Mouse (Mus musculus) stomach, postnatal 0 days (tissue): ENCODE results near the gene Mapk8ip3. TPM values are rescaled to one million over a fixed set of nuclear protein-coding genes. Genes with fewer than 3 reads are reported as not detected.

Source experiments
- ATAC-seq: fragments of 200-750 bp; cut with Nextera tagmentation; 2 replicates; pipeline ENCODE4 v1.8.0; 2017; ENCODE audit not compliant: low FRiP score, low TSS enrichment
- DNase-seq: peaks from one replicate; pipeline ENCODE4 v3.0.0-alpha.2; 2016; ENCODE audit warnings: low spot score
- H3K27ac ChIP-seq: fragments of 300-500 bp; sonication (generic); replicated peaks from 2 replicates; pipeline ENCODE4 v1.5.1; 2014; ENCODE audit warnings: mild to moderate bottlenecking, control low read depth
- H3K27me3 ChIP-seq: fragments of 300-500 bp; sonication (generic); 2 replicates; pipeline ENCODE4 v1.6.1; 2014; ENCODE audit warnings: low read length; ENCODE audit not compliant: control insufficient read depth, insufficient read depth
- H3K36me3 ChIP-seq: fragments of 300-500 bp; sonication (generic); 2 replicates; pipeline ENCODE4 v1.6.1; 2014; ENCODE audit warnings: low read length, mixed read lengths; ENCODE audit not compliant: control insufficient read depth, insufficient read depth
- H3K4me1 ChIP-seq: fragments of 300-500 bp; sonication (generic); replicated peaks from 2 replicates; pipeline ENCODE4 v1.6.1; 2014; ENCODE audit warnings: antibody characterized with exemption; ENCODE audit not compliant: control insufficient read depth, insufficient read depth
- H3K4me2 ChIP-seq: fragments of 300-500 bp; sonication (generic); replicated peaks from 2 replicates; pipeline ENCODE4 v1.6.1; 2014; ENCODE audit warnings: low read depth, mild to moderate bottlenecking, control low read depth, moderate library complexity
- H3K4me3 ChIP-seq: fragments of 300-500 bp; sonication (generic); 2 replicates; pipeline ENCODE4 v1.5.1; 2014; ENCODE audit warnings: low read depth, low read length, control low read depth
- H3K9ac ChIP-seq: fragments of 300-500 bp; sonication (generic); 2 replicates; pipeline ENCODE4 v1.6.1; 2014; ENCODE audit warnings: mild to moderate bottlenecking, low read length, control low read depth, mixed read lengths
- H3K9me3 ChIP-seq: fragments of 300-500 bp; sonication (generic); 2 replicates; pipeline ENCODE4 v1.6.1; 2016; ENCODE audit warnings: low read length; ENCODE audit not compliant: control insufficient read depth
- CTCF ChIP-seq: IDR thresholded peaks from 2 replicates; pipeline ENCODE4 v1.5.1; 2016; ENCODE audit warnings: antibody characterized with exemption, low read depth, mild to moderate bottlenecking, moderate library complexity
- EP300 ChIP-seq: optimal IDR thresholded peaks from 2 replicates; pipeline ENCODE3; 2016; ENCODE audit warnings: antibody characterized with exemption
- WGBS: fragments of 180-500 bp; shearing (Covaris S2); extraction: QIAGEN DNeasy Blood & Tissue Kit; methylation state at CpG from one replicate; pipeline ENCODE4 v1.1.7; 2014; 5-methylcytosine and 5-hydroxymethylcytosine counted together
- polyA plus RNA-seq: library from polyadenylated mRNA; unstranded; fragments of >200 nt; fragmentation: Nextera tagmentation; extraction: Ambion mirVana; gene quantifications from 2 replicates; pipeline ENCODE4 v1.2.1, GENCODE M21; 2015

Gene Mapk8ip3
- polyA plus RNA-seq, 1 experiment from 2014 or later = 6.5 TPM

GRCm38 (mm10) chr17:24899153-24899552, 37.6 kb downstream of the Mapk8ip3 start:
- Histone ChIP-seq H3K4me1 (peaks cover 5% of the 10 kb centered on the region), H3K4me3 (no peak overlapping the region), H3K4me2 (no peak overlapping the region), H3K9ac (no peak overlapping the region), H3K27me3 (no peaks in the 10 kb centered on the region), H3K9me3 (no peaks in the 10 kb centered on the region), H3K36me3 (peaks cover 42% of the 10 kb centered on the region), H3K27ac (no peak overlapping the region)
- no peak for DNase-seq
- TF ChIP-seq EP300 = no peak
- no peak for TF ChIP-seq CTCF
- WGBS = 80% methylated on average over 5 of the region's 5 CpGs
- no peak for ATAC-seq

- Histone ChIP-seq H3K27ac (no peak overlapping the region), H3K9me3 (no peaks in the 10 kb centered on the region), H3K4me3 (no peak overlapping the region), H3K36me3 (peaks cover 40% of the 10 kb centered on the region), H3K9ac (no peak overlapping the region), H3K4me1 (peaks cover 5% of the 10 kb centered on the region), H3K27me3 (no peaks in the 10 kb centered on the region), H3K4me2 (no peak overlapping the region)
- ATAC-seq (no peak), DNase-seq (no peak)
- WGBS = 75% methylated on average over 4 of the region's 4 CpGs
- TF ChIP-seq EP300 (no peak), CTCF (no peak)
Measured at GRCm38 (mm10) chr17:24898041-24898854, 38.5 kb downstream of the Mapk8ip3 start.

GRCm38 (mm10) chr17:24897600-24897999, 39.2 kb downstream of the Mapk8ip3 start:
- Histone ChIP-seq H3K4me2 (no peak overlapping the region), H3K9me3 (no peaks in the 10 kb centered on the region), H3K27me3 (no peaks in the 10 kb centered on the region), H3K27ac (no peak overlapping the region), H3K4me1 (peaks cover 5% of the 10 kb centered on the region), H3K4me3 (no peak overlapping the region), H3K9ac (no peak overlapping the region), H3K36me3 (peaks cover 36% of the 10 kb centered on the region)
- ATAC-seq = no peak
- TF ChIP-seq EP300 = no peak
- TF ChIP-seq CTCF = no peak
- no peak for DNase-seq
- WGBS = 81% methylated on average over 4 of the region's 4 CpGs

GRCm38 (mm10) chr17:24896993-24897269, 39.8 kb downstream of the Mapk8ip3 start:
- Histone ChIP-seq H3K9ac (peak overlapping the region; percentile 93), H3K27ac (no peak overlapping the region), H3K9me3 (no peaks in the 10 kb centered on the region), H3K27me3 (no peaks in the 10 kb centered on the region), H3K4me1 (peaks cover 5% of the 10 kb centered on the region), H3K4me3 (peak overlapping the region; percentile 92), H3K36me3 (peaks cover 32% of the 10 kb centered on the region), H3K4me2 (peak overlapping the region; percentile 99)
- 28% methylated on average over 11 of the region's 11 CpGs for WGBS
- ATAC-seq (no peak), DNase-seq (no peak)
- no peak for TF ChIP-seq EP300
- no peak for TF ChIP-seq CTCF

GRCm38 (mm10) chr17:24896241-24896992, 40.4 kb downstream of the Mapk8ip3 start, which contains the start of gene Nme3:
Gene Nme3 (plus strand): TSS chr17:24896500.
- 1% methylated on average over 45 of the region's 50 CpGs for WGBS
- peak; percentile 84 for DNase-seq
- peaks cover 28% of the 10 kb centered on the region for H3K36me3 ChIP-seq

More at GRCm38 (mm10) chr17:24896241-24896992, 40.4 kb downstream of the Mapk8ip3 start, which contains the start of gene Nme3:
- TF ChIP-seq CTCF = peak; percentile 44
- no peak for TF ChIP-seq EP300
- Histone ChIP-seq H3K9me3 (no peaks in the 10 kb centered on the region), H3K9ac (peak within 1 kb of the TSS; percentile 93), H3K4me1 (peaks cover 5% of the 10 kb centered on the region), H3K27me3 (no peaks in the 10 kb centered on the region), H3K27ac (peak within 1 kb of the TSS; percentile 91), H3K4me2 (peak within 1 kb of the TSS; percentile 99), H3K4me3 (peak within 1 kb of the TSS; percentile 92)
- ATAC-seq = peak; percentile 67
